Comparison of ENCODE assay signal across 11 mouse cellular contexts in genomic region chr12:86912335-86913093, GRCm38 (mm10). TPM values are rescaled to one million over a fixed set of nuclear protein-coding genes. Genes with fewer than 3 reads are reported as not detected.
A peak's percentile ranks its signal among the peaks of the same experiment; 100 is the strongest.
DNase-seq lines count a peak whose midpoint lies in the region; ATAC-seq and TF ChIP-seq lines count a peak whose summit lies in the region.
"Had no signal": no experiment of that assay in that cellular context is flagged by ENCODE, and none has a peak within 500 bp of the region (broad histone marks: within the 10 kb centered on the region; RNA-seq: fewer than 3 reads in every experiment).

No protein-coding gene starts in this region.

- peaks cover 12% of the 10 kb centered on the region for H3K4me1 ChIP-seq in neural tube, embryonic 11.5 days (ENCODE audit: control insufficient read depth, insufficient read depth, low read length)
- peaks cover 11% of the 10 kb centered on the region for H3K4me1 ChIP-seq in limb, embryonic 14.5 days (ENCODE audit: control insufficient read depth, insufficient read depth, low read length)

- intact Hi-C loops in gastrocnemius, postnatal 36 days (cut with DNase I), result no loop called here

- no peak for ATAC-seq in neural tube, embryonic 11.5 days (ENCODE audit: insufficient read depth, low FRiP score, low TSS enrichment)
- ATAC-seq in limb, embryonic 14.5 days (ENCODE audit: low FRiP score, low read depth), result no peak

- peak overlapping the region; percentile 33; the same call in 1 of the 2 replicates for H3K9ac ChIP-seq in neural tube, embryonic 11.5 days (ENCODE audit: low read length)
- no peak overlapping the region for H3K9ac ChIP-seq in limb, embryonic 14.5 days (ENCODE audit: low read depth, low read length, severe bottlenecking)

- TF ChIP-seq POLR2A in limb, embryonic 14.5 days (IDR thresholded peaks at IDR 0.05; ENCODE audit: borderline replicate concordance, extremely low read depth, insufficient read depth, insufficient read length), result no peak

- H3K27me3 ChIP-seq in neural tube, embryonic 11.5 days (ENCODE audit: control insufficient read depth, insufficient read depth, low read length), result peaks cover 47% of the 10 kb centered on the region
- no peaks in the 10 kb centered on the region for H3K27me3 ChIP-seq in limb, embryonic 14.5 days (ENCODE audit: control insufficient read depth, insufficient read depth, low read length)

- no peak overlapping the region for H3K4me3 ChIP-seq in neural tube, embryonic 11.5 days (ENCODE audit: low read depth, low read length)
- no peak overlapping the region for H3K4me3 ChIP-seq in limb, embryonic 14.5 days (replicated peaks; ENCODE audit: low read length)

- peak overlapping the region; percentile 73 for H3K27ac ChIP-seq in neural tube, embryonic 11.5 days (ENCODE audit: low read depth, low read length)
- no peak overlapping the region for H3K27ac ChIP-seq in limb, embryonic 14.5 days (replicated peaks; ENCODE audit: low read depth, low read length)

- H3K9me3 ChIP-seq in neural tube, embryonic 11.5 days (ENCODE audit: control insufficient read depth, low read length), result no peaks in the 10 kb centered on the region
- no peaks in the 10 kb centered on the region for H3K9me3 ChIP-seq in limb, embryonic 14.5 days (ENCODE audit: control insufficient read depth, low read length)

- no peaks in the 10 kb centered on the region for H3K36me3 ChIP-seq in neural tube, embryonic 11.5 days (ENCODE audit: control insufficient read depth, insufficient read depth, low read length)
- no peaks in the 10 kb centered on the region for H3K36me3 ChIP-seq in limb, embryonic 14.5 days (ENCODE audit: control insufficient read depth, insufficient read depth, low read length)

- no peak overlapping the region; the same call in 1 of the 2 replicates for H3K4me2 ChIP-seq in neural tube, embryonic 11.5 days (ENCODE audit: low read depth)
- peak overlapping the region; percentile 20; the same call in 1 of the 2 replicates for H3K4me2 ChIP-seq in limb, embryonic 14.5 days (replicated peaks; ENCODE audit: low read depth, low read length, severe bottlenecking)

- DNase-seq in gastrocnemius, postnatal 25 days, result peak; percentile 5
- no peak for DNase-seq in gastrocnemius, postnatal 36 days
- DNase-seq in neural tube, embryonic 11.5 days (ENCODE audit: low spot score), result peak; percentile 43
- no peak for DNase-seq in neural tube, embryonic 10.5 days (ENCODE audit: extremely low spot score, low spot score)
- DNase-seq in limb, embryonic 14.5 days (ENCODE audit: low spot score), result no peak
- no peak for DNase-seq in thymus, postnatal 0 days (ENCODE audit: low spot score)
- no peak for DNase-seq in left cerebral cortex, adult 8-10 months (ENCODE audit: low spot score in 2 of 2)
- DNase-seq in urinary bladder, adult 2 months (ENCODE audit: low spot score), result no peak
- DNase-seq: adrenal gland, adult 8-10 months; lung, postnatal 10 days; spleen, adult 18-20 months had no signal

- WGBS in neural tube, embryonic 11.5 days, result 11% methylated on average over 18 of the region's 22 CpGs
- 5% methylated on average over 22 of the region's 22 CpGs for WGBS in limb, embryonic 14.5 days

RNA-seq across cellular contexts. Expression of gene Irf2bpl, which starts 27.9 kb away (rescaled TPM):
- 10 to 100 TPM; 22.0 to 24.0 TPM for total RNA-seq in gastrocnemius, postnatal 25 days (2021)
- total RNA-seq in gastrocnemius, postnatal 36 days (2021), result 10 to 100 TPM; 18.6 to 23.7 TPM
- polyA plus RNA-seq in neural tube, embryonic 11.5 days (2014; fragmentation: Nextera tagmentation; extraction: Ambion mirVana), result 19.4 and 20.6 TPM in 2 replicates
- polyA plus RNA-seq in limb, embryonic 14.5 days (2012; rRNA removed), result 37.1 and 50.8 TPM in 2 replicates
- 33.9 and 37.0 TPM in 2 replicates for polyA plus RNA-seq in limb, embryonic 14.5 days (2014; fragmentation: Nextera tagmentation; extraction: Ambion mirVana)
- 13.1 and 15.5 TPM in 2 replicates for polyA plus RNA-seq in thymus, postnatal 0 days (2015; fragmentation: Nextera tagmentation; extraction: Ambion mirVana)
- total RNA-seq in left cerebral cortex, adult 8-10 months (2022), result 10 to 100 TPM; 60.7 to 74.9 (median 68.5) TPM
- 29.6 and 38.2 TPM in 2 replicates for polyA plus RNA-seq in urinary bladder, adult 2 months (2012; rRNA removed)

RNA-seq across cellular contexts. Expression of gene Cipc, which starts 34.3 kb away (rescaled TPM):
- total RNA-seq in gastrocnemius, postnatal 25 days (2021), result 10 to 100 TPM; 22.7 to 32.3 TPM
- total RNA-seq in gastrocnemius, postnatal 36 days (2021), result 10 to 100 TPM; 26.3 to 30.3 TPM
- polyA plus RNA-seq in neural tube, embryonic 11.5 days (2014; fragmentation: Nextera tagmentation; extraction: Ambion mirVana), result 40.1 and 42.8 TPM in 2 replicates
- polyA plus RNA-seq in limb, embryonic 14.5 days (2012; rRNA removed), result 31.3 and 40.7 TPM in 2 replicates
- polyA plus RNA-seq in limb, embryonic 14.5 days (2014; fragmentation: Nextera tagmentation; extraction: Ambion mirVana), result 20.0 and 21.4 TPM in 2 replicates
- 18.8 and 20.1 TPM in 2 replicates for polyA plus RNA-seq in thymus, postnatal 0 days (2015; fragmentation: Nextera tagmentation; extraction: Ambion mirVana)
- 100 to 1,000 TPM in 1 of 4 experiments, 10 to 100 TPM in 3; 95.7 to 109 (median 99.4) TPM for total RNA-seq in left cerebral cortex, adult 8-10 months (2022)
- 46.4 and 52.3 TPM in 2 replicates for polyA plus RNA-seq in urinary bladder, adult 2 months (2012; rRNA removed)

Comparison
In these comparisons a context has a peak if more than half of its experiments do, and no peak if none do; other contexts are left out.
1. DNase-seq: peak in gastrocnemius, postnatal 25 days (single experiment) and neural tube, embryonic 11.5 days (single experiment); none in gastrocnemius, postnatal 36 days (0 of 2), neural tube, embryonic 10.5 days (single experiment), limb, embryonic 14.5 days (single experiment), thymus, postnatal 0 days (single experiment), left cerebral cortex, adult 8-10 months (0 of 2) and urinary bladder, adult 2 months (single experiment).